Mouse (Mus musculus) heart, adult 2 months (tissue): Measurements from ENCODE around the gene Fam129b. TPM values are rescaled to one million over a fixed set of nuclear protein-coding genes. Genes with fewer than 3 reads are reported as not detected.

Source experiments
- DNase-seq, 2 experiments: peaks; one replicate each; pipeline ENCODE4 v3.0.0; 2021
- H3K27ac ChIP-seq: fragments of 200-600 bp; 2 replicates; pipeline ENCODE4 v1.8.1; 2022
- H3K27me3 ChIP-seq: fragments of 200-500 bp; 2 replicates; pipeline ENCODE4 v1.6.1; 2012; ENCODE audit warnings: mild to moderate bottlenecking, low read length, inconsistent platforms, mixed read lengths; ENCODE audit not compliant: control insufficient read depth, insufficient read depth
- H3K36me3 ChIP-seq: fragments of 200-500 bp; 2 replicates; pipeline ENCODE4 v1.6.1; 2012; ENCODE audit warnings: low read length, inconsistent platforms; ENCODE audit not compliant: control insufficient read depth, insufficient read depth
- H3K4me1 ChIP-seq: fragments of 200-500 bp; 2 replicates; pipeline ENCODE4 v1.6.1; 2011; ENCODE audit warnings: low read length; ENCODE audit not compliant: control insufficient read depth, insufficient read depth
- H3K4me3 ChIP-seq: fragments of 200-600 bp; 2 replicates; pipeline ENCODE4 v1.8.1; 2022
- H3K79me2 ChIP-seq: fragments of 200-500 bp; replicated peaks from 2 replicates; pipeline ENCODE4 v1.6.1; 2012; ENCODE audit warnings: mild to moderate bottlenecking, inconsistent platforms, low read length, moderate library complexity, mixed read lengths; ENCODE audit not compliant: control insufficient read depth, insufficient read depth
- H3K9ac ChIP-seq: fragments of 200-500 bp; 2 replicates; pipeline ENCODE4 v1.6.1; 2012; ENCODE audit warnings: low read depth, mild to moderate bottlenecking, control low read depth, inconsistent platforms, low read length, mixed read lengths
- CTCF ChIP-seq: fragments of 200-600 bp; IDR thresholded peaks from 2 replicates; pipeline ENCODE4 v1.8.1; 2022; ENCODE audit warnings: antibody characterized with exemption, mild to moderate bottlenecking, moderate library complexity
- EP300 ChIP-seq: fragments of 200-500 bp; IDR thresholded peaks from 2 replicates; pipeline ENCODE4 v1.6.1; 2011; ENCODE audit warnings: low read depth, low read length, control low read depth; ENCODE audit not compliant: insufficient read depth
- POLR2A ChIP-seq: fragments of 200-500 bp; IDR thresholded peaks from 2 replicates; pipeline ENCODE4 v1.6.1; 2011; ENCODE audit warnings: mild to moderate bottlenecking, low read depth, low read length, control low read depth; ENCODE audit not compliant: insufficient read depth
- whole genome bisulfite sequencing: fragments of 180-500 bp; shearing (Covaris S2); methylation state at CpG from one replicate; pipeline ENCODE4 v1.1.7; 2018; 5-methylcytosine and 5-hydroxymethylcytosine counted together
- intact Hi-C: fragments of 180-260 bp; cut with DNase I; formaldehyde crosslinking; loops from one replicate; pipeline ENCODE4 v1.15.1; 2025
- polyA plus RNA-seq: library from polyadenylated mRNA; depleted of rRNA; stranded (reverse); fragments of >200 nt; gene quantifications from 2 replicates; pipeline ENCODE4 v1.2.3, GENCODE M21; 2012
- total RNA-seq, 2 experiments: library from RNA; stranded (reverse); gene quantifications; 2 replicates each; pipeline ENCODE4 v1.2.3; 2021

Fam129b gene
- total and polyA plus RNA-seq, 3 experiments: 19.5 to 21.0 (median 20.0) TPM

DNA sequence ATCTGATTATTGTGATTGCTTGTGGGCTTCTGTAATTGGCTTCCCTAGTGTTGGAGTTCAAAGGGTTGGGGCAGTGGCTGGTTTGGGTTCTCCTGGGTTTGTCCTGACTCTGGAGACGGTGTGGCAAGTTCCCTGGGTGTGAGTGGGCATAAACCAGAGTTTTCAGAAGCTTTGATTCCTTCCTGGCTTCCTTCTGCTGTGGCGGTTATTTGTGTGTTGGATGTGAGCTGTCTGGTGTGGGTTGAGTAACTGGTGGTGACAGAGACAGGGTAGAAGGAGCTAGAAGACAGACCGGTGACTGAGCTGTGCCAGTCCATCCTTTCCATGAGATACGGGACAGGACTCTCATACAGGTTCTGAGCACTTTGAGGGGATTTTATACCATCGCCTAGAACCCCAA, 3.7 kb downstream of the Fam129b start:
- intact Hi-C loops: no loop called here
- Histone ChIP-seq H3K27ac (peak overlapping the region; percentile 83), H3K9ac (no peak overlapping the region), H3K79me2 (peaks cover 4% of the 10 kb centered on the region), H3K4me3 (no peak overlapping the region), H3K27me3 (no peaks in the 10 kb centered on the region), H3K36me3 (no peaks in the 10 kb centered on the region; the same call in 1 of the 2 replicates), H3K4me1 (peaks cover 35% of the 10 kb centered on the region)
- DNase-seq: no peak
- TF ChIP-seq CTCF (no peak), POLR2A (no peak), EP300 (no peak)
- WGBS: 65% methylated on average over 5 of the region's 5 CpGs

- no peak overlapping the region for H3K4me3 ChIP-seq
- peak; percentile 48 to 56 for DNase-seq
Observed at GRCm38 (mm10) chr2:32881054-32881453, 5.1 kb downstream of the Fam129b start.

GRCm38 (mm10) chr2:32881723-32882122, 5.8 kb downstream of the Fam129b start:
- H3K9ac ChIP-seq: 0 out of 2 replicates have a peak overlapping the region, but pooled peaks have one; percentile 1
- TF ChIP-seq CTCF (no peak), POLR2A (0 out of 2 replicates have a peak, but pooled peaks have one; percentile 28)
- H3K4me1 ChIP-seq: peaks cover 34% of the 10 kb centered on the region
- H3K27me3 ChIP-seq: no peaks in the 10 kb centered on the region
- intact Hi-C loops: loop anchor here (2.0 kb wide), 1 partner anchor 29 kb away; no protein-coding TSS in a partner anchor
- peaks cover 6% of the 10 kb centered on the region for H3K79me2 ChIP-seq
- H3K36me3 ChIP-seq: no peaks in the 10 kb centered on the region; the same call in 1 of the 2 replicates
- 17% methylated on average over 3 of the region's 3 CpGs for WGBS
- H3K4me3 ChIP-seq: no peak overlapping the region
- DNase-seq: peak; percentile 82 to 88
- peak overlapping the region; percentile 83 for H3K27ac ChIP-seq

More at GRCm38 (mm10) chr2:32881054-32881453, 5.1 kb downstream of the Fam129b start:
- no peaks in the 10 kb centered on the region; the same call in 1 of the 2 replicates for H3K36me3 ChIP-seq
- peak overlapping the region; percentile 83 for H3K27ac ChIP-seq
- H3K79me2 ChIP-seq: peaks cover 4% of the 10 kb centered on the region
- peaks cover 34% of the 10 kb centered on the region for H3K4me1 ChIP-seq
- no peak for TF ChIP-seq POLR2A
- no peak for TF ChIP-seq EP300
- no peak for TF ChIP-seq CTCF
- intact Hi-C loops: loop anchor here (2.0 kb wide), 1 partner anchor 30 kb away; no protein-coding TSS in a partner anchor
- 0 out of 2 replicates have a peak overlapping the region, but pooled peaks have one; percentile 10 for H3K9ac ChIP-seq
- WGBS: 35% methylated on average over 6 of the region's 6 CpGs
- no peaks in the 10 kb centered on the region for H3K27me3 ChIP-seq

DNA sequence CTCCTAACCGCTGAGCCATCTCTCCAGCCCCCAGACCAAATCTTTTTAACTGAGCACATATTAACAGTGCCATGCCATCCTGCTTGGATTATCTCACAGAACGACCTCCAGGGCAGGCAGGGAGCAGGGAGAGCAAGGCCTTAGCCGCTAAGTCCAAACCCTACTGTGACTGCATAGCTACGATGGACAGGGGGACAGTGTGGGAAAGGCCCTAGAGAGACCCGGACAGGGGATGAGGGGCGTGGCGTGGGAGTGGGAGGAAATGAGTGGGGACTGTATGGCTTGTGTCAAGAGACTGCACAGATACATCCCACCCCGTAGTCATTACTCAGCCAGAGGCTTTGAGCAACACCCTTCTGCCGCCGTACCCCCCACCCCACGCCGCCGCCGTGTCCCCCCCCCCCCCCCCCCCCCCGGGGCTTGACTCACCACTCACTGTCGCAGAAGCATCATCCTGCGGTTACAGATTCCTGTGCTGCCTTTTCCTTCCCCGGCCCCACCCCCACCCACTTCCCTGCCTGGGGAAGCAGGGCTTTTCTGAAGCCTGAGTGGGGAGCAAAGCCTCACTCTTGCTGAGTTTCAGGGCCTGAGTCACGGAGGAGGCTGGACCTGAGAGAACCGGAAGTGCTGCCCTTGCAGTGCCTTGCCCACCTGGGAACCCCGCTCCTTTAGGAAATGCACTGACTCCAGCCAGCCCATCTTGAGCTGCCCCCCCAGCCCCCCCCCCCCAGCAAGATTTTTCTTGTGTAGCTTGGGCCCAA, 6.5 kb downstream of the Fam129b start:
- Histone ChIP-seq H3K9ac (peak overlapping the region; percentile 37), H3K79me2 (peaks cover 6% of the 10 kb centered on the region), H3K27me3 (no peaks in the 10 kb centered on the region), H3K4me3 (no peak overlapping the region; the same call in 1 of the 2 replicates), H3K36me3 (no peaks in the 10 kb centered on the region; the same call in 1 of the 2 replicates), H3K27ac (peak overlapping the region; percentile 83), H3K4me1 (peaks cover 33% of the 10 kb centered on the region)
- intact Hi-C loops: no loop called here
- TF ChIP-seq CTCF (no peak), POLR2A (0 out of 2 replicates have a peak, but pooled peaks have one; percentile 28)
- peak; percentile 57 to 61 for DNase-seq
- WGBS: 15% methylated on average over 17 of the region's 21 CpGs

GRCm38 (mm10) chr2:32884745-32885144, 8.8 kb downstream of the Fam129b start:
- no peak overlapping the region for H3K4me3 ChIP-seq
- no peak overlapping the region for H3K9ac ChIP-seq
- H3K36me3 ChIP-seq: no peaks in the 10 kb centered on the region; the same call in 1 of the 2 replicates
- WGBS: 29% methylated on average over 7 of the region's 7 CpGs
- H3K79me2 ChIP-seq: peaks cover 5% of the 10 kb centered on the region
- peak overlapping the region; percentile 65 for H3K27ac ChIP-seq
- TF ChIP-seq CTCF (no peak), EP300 (no peak), POLR2A (no peak)
- no peaks in the 10 kb centered on the region for H3K27me3 ChIP-seq
- intact Hi-C loops: no loop called here
- H3K4me1 ChIP-seq: peaks cover 27% of the 10 kb centered on the region
- DNase-seq: no peak

- no peaks in the 10 kb centered on the region; the same call in 1 of the 2 replicates for H3K36me3 ChIP-seq
Observed at GRCm38 (mm10) chr2:32888029-32888428, 12.1 kb downstream of the Fam129b start.

More at GRCm38 (mm10) chr2:32888029-32888428, 12.1 kb downstream of the Fam129b start:
- Histone ChIP-seq H3K79me2 (peaks cover 4% of the 10 kb centered on the region), H3K27ac (peak overlapping the region; percentile 44), H3K4me1 (peaks cover 24% of the 10 kb centered on the region), H3K9ac (no peak overlapping the region), H3K27me3 (no peaks in the 10 kb centered on the region), H3K4me3 (no peak overlapping the region)
- WGBS: 31% methylated on average over 9 of the region's 9 CpGs
- TF ChIP-seq CTCF (no peak), EP300 (no peak), POLR2A (no peak)
- intact Hi-C loops: no loop called here
- DNase-seq: no peak
